Mouse (Mus musculus) kidney, embryonic 15.5 days (tissue): ENCODE results near the gene Ltc4s. TPM values are rescaled to one million over a fixed set of nuclear protein-coding genes. Genes with fewer than 3 reads are reported as not detected.
A peak's percentile ranks its signal among the peaks of the same experiment; 100 is the strongest.

Source experiments
- ATAC-seq: fragments of 200-750 bp; cut with Nextera tagmentation; replicated peaks from 2 replicates; pipeline ENCODE4 v1.8.0; 2017; ENCODE audit warnings: moderate TSS enrichment; ENCODE audit not compliant: low FRiP score
- H3K27ac ChIP-seq: fragments of 300-500 bp; sonication (generic); 2 replicates; pipeline ENCODE4 v1.5.1; 2015; ENCODE audit warnings: mild to moderate bottlenecking, inconsistent platforms
- H3K27me3 ChIP-seq: fragments of 300-500 bp; sonication (generic); 2 replicates; pipeline ENCODE4 v1.6.1; 2015; ENCODE audit warnings: inconsistent platforms
- H3K36me3 ChIP-seq: fragments of 300-500 bp; sonication (generic); 2 replicates; pipeline ENCODE4 v1.6.1; 2015; ENCODE audit warnings: inconsistent platforms
- H3K4me1 ChIP-seq: fragments of 300-500 bp; sonication (generic); 2 replicates; pipeline ENCODE4 v1.6.1; 2015; ENCODE audit warnings: inconsistent platforms
- H3K4me2 ChIP-seq: fragments of 300-500 bp; sonication (generic); 2 replicates; pipeline ENCODE4 v1.6.1; 2015; ENCODE audit warnings: moderate library complexity, mild to moderate bottlenecking, inconsistent platforms
- H3K4me3 ChIP-seq: fragments of 300-500 bp; sonication (generic); replicated peaks from 2 replicates; pipeline ENCODE4 v1.5.1; 2015; ENCODE audit warnings: mild to moderate bottlenecking, inconsistent platforms
- H3K9ac ChIP-seq: fragments of 300-500 bp; sonication (generic); 2 replicates; pipeline ENCODE4 v1.6.1; 2015; ENCODE audit warnings: mild to moderate bottlenecking, inconsistent platforms
- H3K9me3 ChIP-seq: fragments of 300-500 bp; sonication (generic); replicated peaks from 2 replicates; pipeline ENCODE4 v1.6.1; 2016; ENCODE audit warnings: inconsistent platforms
- WGBS: fragments of 180-500 bp; shearing (Covaris S2); methylation state at CpG from one replicate; pipeline ENCODE4 v1.1.7; 2015; ENCODE audit warnings: mixed read lengths; 5-methylcytosine and 5-hydroxymethylcytosine counted together
- polyA plus RNA-seq: library from polyadenylated mRNA; unstranded; fragments of >200 nt; fragmentation: Nextera tagmentation; extraction: Ambion mirVana; gene quantifications from 2 replicates; pipeline ENCODE4 v1.2.1, GENCODE M21; 2015

Ltc4s gene
- polyA plus RNA-seq, 1 experiment from 2014 or later: 1.4 TPM

DNA sequence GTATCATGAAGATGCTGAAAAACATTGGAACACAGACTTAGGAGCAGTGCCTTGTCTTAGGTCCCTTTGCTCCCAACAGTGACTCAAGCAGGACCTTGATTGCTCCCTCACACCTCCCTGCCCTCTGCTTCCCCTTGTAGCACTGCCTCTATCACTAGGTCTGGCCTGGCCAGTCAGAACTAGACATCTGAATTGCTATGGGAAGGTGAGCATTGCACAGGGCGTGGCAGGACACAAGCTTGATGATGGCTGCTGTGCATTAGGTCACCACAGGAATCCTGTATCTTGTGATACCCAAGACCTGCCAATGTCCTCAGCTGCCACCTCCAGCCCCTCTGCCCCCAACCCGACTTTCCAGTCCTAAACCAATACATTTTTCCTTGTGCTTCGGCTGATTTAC, 28.6 kb upstream of the Ltc4s start:
- no peak for ATAC-seq
- Histone ChIP-seq H3K4me2 (no peak overlapping the region), H3K9me3 (no peaks in the 10 kb centered on the region), H3K9ac (no peak overlapping the region), H3K4me1 (no peaks in the 10 kb centered on the region), H3K27me3 (no peaks in the 10 kb centered on the region), H3K27ac (no peak overlapping the region), H3K4me3 (no peak overlapping the region), H3K36me3 (peaks cover 55% of the 10 kb centered on the region)
- 89% methylated on average over 3 of the region's 3 CpGs for WGBS

- no peak for ATAC-seq
- Histone ChIP-seq H3K9me3 (no peaks in the 10 kb centered on the region), H3K4me1 (no peaks in the 10 kb centered on the region), H3K9ac (no peak overlapping the region), H3K27me3 (no peaks in the 10 kb centered on the region), H3K36me3 (peaks cover 65% of the 10 kb centered on the region), H3K27ac (0 out of 2 replicates have a peak overlapping the region, but pooled peaks have one; percentile 37), H3K4me2 (no peak overlapping the region), H3K4me3 (no peak overlapping the region)
- 84% methylated on average over 8 of the region's 8 CpGs for WGBS
Measured at GRCm38 (mm10) chr11:50265931-50266330, 27.5 kb upstream of the Ltc4s start.

GRCm38 (mm10) chr11:50263198-50263597, 24.8 kb upstream of the Ltc4s start:
- Histone ChIP-seq H3K9me3 (no peaks in the 10 kb centered on the region), H3K27me3 (no peaks in the 10 kb centered on the region), H3K9ac (no peak overlapping the region), H3K27ac (no peak overlapping the region), H3K4me1 (no peaks in the 10 kb centered on the region), H3K36me3 (peaks cover 93% of the 10 kb centered on the region), H3K4me3 (no peak overlapping the region), H3K4me2 (no peak overlapping the region)
- WGBS: 93% methylated on average over 3 of the region's 3 CpGs
- ATAC-seq: no peak

DNA sequence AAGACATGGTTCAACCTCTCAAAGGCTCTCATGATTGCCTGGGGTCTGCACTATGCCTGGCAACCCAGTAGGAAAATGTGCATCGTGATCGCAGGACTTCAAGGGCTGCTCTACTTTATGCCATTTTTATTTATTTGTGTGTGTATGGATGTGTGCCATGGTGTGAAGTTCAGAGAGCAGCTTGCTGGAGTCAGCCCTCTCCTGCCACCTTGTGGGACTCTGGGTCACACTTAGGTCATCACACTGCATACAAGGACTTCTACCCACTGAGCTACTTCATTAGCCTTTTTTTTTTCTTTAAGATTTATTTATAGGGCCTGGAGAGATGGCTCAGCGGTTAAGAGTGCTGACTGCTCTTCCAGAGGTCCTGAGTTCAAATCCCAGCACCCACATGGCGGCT, 23.6 kb upstream of the Ltc4s start:
- H3K4me2 ChIP-seq: no peak overlapping the region
- no peak overlapping the region for H3K4me3 ChIP-seq
- H3K27ac ChIP-seq: no peak overlapping the region
- ATAC-seq: no peak
- 89% methylated on average over 4 of the region's 4 CpGs for WGBS
- no peaks in the 10 kb centered on the region for H3K4me1 ChIP-seq
- H3K9ac ChIP-seq: no peak overlapping the region
- no peaks in the 10 kb centered on the region for H3K27me3 ChIP-seq
- H3K9me3 ChIP-seq: no peaks in the 10 kb centered on the region
- H3K36me3 ChIP-seq: peaks cover 99% of the 10 kb centered on the region

DNA sequence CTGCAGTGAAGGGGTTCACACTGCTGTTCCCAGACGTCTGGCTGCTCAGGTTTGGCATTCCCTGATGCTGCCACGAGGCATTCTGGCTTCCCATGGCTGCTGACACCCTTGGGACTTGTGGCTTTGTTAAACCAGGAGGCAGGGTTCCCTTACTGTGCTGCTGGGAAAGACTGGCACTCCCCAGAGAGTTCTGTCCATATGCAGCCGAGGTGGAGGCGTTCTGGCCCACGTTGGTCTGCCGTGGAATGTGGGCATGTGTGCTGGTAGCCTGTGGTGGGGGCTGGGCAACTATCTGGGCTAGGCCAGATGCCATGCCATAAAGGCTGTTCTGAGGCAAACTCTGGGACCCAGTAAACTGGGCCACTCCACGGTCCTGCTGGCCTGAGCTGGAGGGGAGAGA, 19.9 kb upstream of the Ltc4s start:
- Histone ChIP-seq H3K4me3 (no peak overlapping the region), H3K27ac (no peak overlapping the region), H3K9me3 (no peaks in the 10 kb centered on the region), H3K27me3 (no peaks in the 10 kb centered on the region), H3K9ac (no peak overlapping the region), H3K4me1 (peaks cover 10% of the 10 kb centered on the region), H3K36me3 (peaks cover 74% of the 10 kb centered on the region), H3K4me2 (no peak overlapping the region)
- 90% methylated on average over 7 of the region's 7 CpGs for WGBS
- no peak for ATAC-seq

GRCm38 (mm10) chr11:50256615-50257014, 18.2 kb upstream of the Ltc4s start:
- no peaks in the 10 kb centered on the region for H3K9me3 ChIP-seq
- no peak overlapping the region for H3K4me2 ChIP-seq
- no peak overlapping the region for H3K4me3 ChIP-seq
- WGBS: 80% methylated on average over 7 of the region's 7 CpGs
- peaks cover 27% of the 10 kb centered on the region for H3K4me1 ChIP-seq
- ATAC-seq: no peak
- H3K27ac ChIP-seq: no peak overlapping the region
- H3K27me3 ChIP-seq: no peaks in the 10 kb centered on the region
- peaks cover 57% of the 10 kb centered on the region for H3K36me3 ChIP-seq
- H3K9ac ChIP-seq: no peak overlapping the region

DNA sequence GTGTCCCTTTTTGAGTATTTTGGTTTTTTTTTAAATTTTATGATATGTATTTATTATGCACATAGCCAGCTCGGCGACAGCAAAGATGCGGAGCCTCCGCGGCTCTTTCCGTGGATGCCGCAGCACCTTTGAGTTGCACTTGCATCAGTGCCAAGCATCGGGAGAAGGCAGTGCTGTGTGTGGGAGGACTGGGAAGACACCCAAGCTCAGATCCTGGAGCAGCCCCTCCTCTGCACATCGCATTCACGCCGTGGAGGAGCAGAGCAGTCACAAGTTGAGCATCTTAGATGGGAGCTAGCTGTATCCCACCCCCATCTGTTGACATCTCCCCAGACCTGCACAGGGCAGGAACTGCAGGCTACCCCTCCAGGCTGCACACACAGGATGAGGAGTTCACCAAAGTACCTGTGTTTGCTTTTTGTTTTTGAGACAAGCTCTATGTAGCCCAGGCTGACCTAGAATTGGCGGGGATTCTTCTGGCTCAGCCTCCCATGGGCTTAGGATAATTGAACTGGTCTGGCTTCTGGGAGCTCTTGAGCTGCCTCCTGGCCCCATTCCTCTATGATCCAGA, 15.7 kb upstream of the Ltc4s start:
- no peak for ATAC-seq
- H3K9ac ChIP-seq: no peak overlapping the region
- WGBS: 68% methylated on average over 12 of the region's 12 CpGs
- H3K4me3 ChIP-seq: no peak overlapping the region
- peaks cover 29% of the 10 kb centered on the region for H3K4me1 ChIP-seq
- no peaks in the 10 kb centered on the region for H3K27me3 ChIP-seq
- no peaks in the 10 kb centered on the region for H3K9me3 ChIP-seq
- peaks cover 32% of the 10 kb centered on the region for H3K36me3 ChIP-seq
- no peak overlapping the region for H3K27ac ChIP-seq
- H3K4me2 ChIP-seq: no peak overlapping the region

GRCm38 (mm10) chr11:50253393-50253792, 15.0 kb upstream of the Ltc4s start:
- no peak overlapping the region for H3K4me2 ChIP-seq
- H3K36me3 ChIP-seq: peaks cover 25% of the 10 kb centered on the region
- H3K27ac ChIP-seq: peak overlapping the region; percentile 84; the same call in 1 of the 2 replicates
- WGBS: 48% methylated on average over 1 of the region's 1 CpGs
- peaks cover 29% of the 10 kb centered on the region for H3K4me1 ChIP-seq
- H3K4me3 ChIP-seq: no peak overlapping the region
- H3K27me3 ChIP-seq: no peaks in the 10 kb centered on the region
- ATAC-seq: no peak
- no peak overlapping the region for H3K9ac ChIP-seq
- H3K9me3 ChIP-seq: no peaks in the 10 kb centered on the region

GRCm38 (mm10) chr11:50252684-50253265, 14.4 kb upstream of the Ltc4s start:
- H3K27me3 ChIP-seq: no peaks in the 10 kb centered on the region
- WGBS: 37% methylated on average over 11 of the region's 11 CpGs
- no peak overlapping the region for H3K4me3 ChIP-seq
- no peak overlapping the region for H3K9ac ChIP-seq
- H3K4me2 ChIP-seq: no peak overlapping the region
- H3K9me3 ChIP-seq: no peaks in the 10 kb centered on the region
- peaks cover 29% of the 10 kb centered on the region for H3K4me1 ChIP-seq
- H3K27ac ChIP-seq: peak overlapping the region; percentile 84
- H3K36me3 ChIP-seq: peaks cover 19% of the 10 kb centered on the region
- peak; percentile 57 for ATAC-seq

DNA sequence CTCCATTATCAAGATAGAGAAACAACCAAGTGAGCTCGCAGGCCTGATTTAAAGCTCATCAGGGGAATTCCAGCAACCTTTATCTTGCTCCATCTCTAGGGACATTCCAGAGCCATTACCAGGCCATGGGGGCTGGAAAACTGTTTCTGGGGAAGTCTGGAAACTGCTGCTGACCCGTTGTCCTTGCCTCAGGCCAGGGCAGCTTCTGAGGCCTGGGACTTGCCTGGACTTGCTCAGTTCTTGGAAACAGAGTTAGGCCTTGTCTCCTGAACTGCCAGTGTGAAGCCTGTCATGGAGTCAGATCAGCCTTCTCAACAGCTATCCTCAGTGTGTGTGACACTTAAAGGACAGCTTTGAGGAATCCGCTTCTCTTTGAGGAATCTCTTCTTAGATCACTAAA, 13.8 kb upstream of the Ltc4s start:
- H3K9ac ChIP-seq: no peak overlapping the region
- peaks cover 13% of the 10 kb centered on the region for H3K36me3 ChIP-seq
- no peaks in the 10 kb centered on the region for H3K9me3 ChIP-seq
- no peaks in the 10 kb centered on the region for H3K27me3 ChIP-seq
- no peak overlapping the region for H3K4me3 ChIP-seq
- H3K4me1 ChIP-seq: peaks cover 29% of the 10 kb centered on the region
- peak; percentile 19; the same call in 1 of the 2 replicates for ATAC-seq
- 38% methylated on average over 3 of the region's 3 CpGs for WGBS
- peak overlapping the region; percentile 84 for H3K27ac ChIP-seq
- no peak overlapping the region for H3K4me2 ChIP-seq

DNA sequence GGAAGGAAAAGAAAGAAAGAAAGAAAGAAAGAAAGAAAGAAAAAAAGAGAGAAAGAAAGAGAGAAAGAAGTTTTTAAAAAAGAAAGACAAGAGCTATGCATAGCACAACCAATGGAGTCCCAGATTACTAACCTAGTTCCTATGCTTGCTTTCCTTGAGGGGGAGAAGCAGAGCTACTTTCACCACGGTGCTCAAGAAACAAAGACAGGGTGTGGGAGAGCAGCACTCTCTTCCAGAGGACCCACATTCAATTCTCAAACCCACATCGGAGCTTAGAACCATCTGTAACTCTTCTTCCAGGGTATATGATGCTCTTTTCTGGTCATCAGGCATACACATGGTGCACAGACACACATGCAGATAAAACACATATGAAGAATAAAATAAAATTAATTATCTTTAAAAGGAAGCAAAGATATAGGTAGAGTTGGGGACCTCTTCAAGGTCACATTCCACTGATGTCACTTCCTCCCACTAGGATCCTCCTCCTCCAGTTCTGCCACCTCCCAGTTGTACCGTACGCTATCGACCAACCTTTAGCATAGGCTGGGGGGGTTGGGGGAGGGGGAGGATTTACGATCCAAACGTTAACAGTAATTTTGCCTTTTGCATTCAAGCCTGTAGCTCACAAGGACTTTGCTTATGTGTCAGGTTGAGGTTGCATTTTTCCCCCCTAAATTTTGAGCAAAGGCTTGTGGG, 10.2 kb upstream of the Ltc4s start:
- H3K27ac ChIP-seq: no peak overlapping the region
- H3K36me3 ChIP-seq: no peaks in the 10 kb centered on the region
- no peaks in the 10 kb centered on the region for H3K27me3 ChIP-seq
- H3K4me3 ChIP-seq: no peak overlapping the region
- no peak overlapping the region for H3K9ac ChIP-seq
- H3K4me2 ChIP-seq: no peak overlapping the region
- H3K9me3 ChIP-seq: no peaks in the 10 kb centered on the region
- H3K4me1 ChIP-seq: peaks cover 23% of the 10 kb centered on the region
- 57% methylated on average over 7 of the region's 7 CpGs for WGBS
- no peak for ATAC-seq

DNA sequence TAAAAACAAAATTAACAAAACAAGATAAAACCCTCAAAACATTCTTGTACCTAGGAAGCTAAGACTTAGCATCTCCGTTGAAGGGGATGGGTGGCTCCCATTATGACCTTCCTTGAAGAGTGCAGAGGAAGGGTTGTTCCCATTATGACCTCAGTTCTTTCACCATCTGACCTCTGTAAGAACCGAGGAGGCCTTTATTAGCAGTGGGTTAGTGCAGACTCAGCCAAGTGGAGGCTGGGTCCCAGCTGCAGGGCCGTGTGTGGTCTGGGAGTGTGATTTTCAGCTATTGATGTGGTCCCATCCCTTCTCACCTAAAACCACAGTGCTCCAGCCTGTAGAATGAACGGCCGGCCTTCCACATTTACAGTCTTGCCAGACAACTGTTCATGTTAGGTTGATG, 6.9 kb upstream of the Ltc4s start:
- no peaks in the 10 kb centered on the region for H3K36me3 ChIP-seq
- 67% methylated on average over 5 of the region's 5 CpGs for WGBS
- H3K4me3 ChIP-seq: no peak overlapping the region
- H3K27me3 ChIP-seq: no peaks in the 10 kb centered on the region
- H3K9me3 ChIP-seq: no peaks in the 10 kb centered on the region
- no peak overlapping the region for H3K4me2 ChIP-seq
- no peak overlapping the region for H3K27ac ChIP-seq
- H3K9ac ChIP-seq: no peak overlapping the region
- H3K4me1 ChIP-seq: no peaks in the 10 kb centered on the region
- ATAC-seq: no peak
